Mouse (Mus musculus) midbrain, postnatal 0 days (tissue): ENCODE results near the gene Satb1. TPM values are rescaled to one million over a fixed set of nuclear protein-coding genes. Genes with fewer than 3 reads are reported as not detected.

Experiments used
- ATAC-seq: fragments of 200-750 bp; cut with Nextera tagmentation; 2 replicates; pipeline ENCODE4 v1.8.0; 2017; ENCODE audit warnings: moderate number of reproducible peaks, mild to moderate bottlenecking, moderate TSS enrichment, moderate library complexity; ENCODE audit not compliant: low FRiP score
- DNase-seq: peaks from one replicate; pipeline ENCODE4 v3.0.0-alpha.2; 2015; ENCODE audit warnings: low spot score
- H3K27ac ChIP-seq: fragments of 300-500 bp; sonication (generic); 2 replicates; pipeline ENCODE4 v1.5.1; 2014; ENCODE audit warnings: low read depth, mild to moderate bottlenecking, low read length, mixed read lengths
- H3K27me3 ChIP-seq: fragments of 300-500 bp; sonication (generic); 2 replicates; pipeline ENCODE4 v1.6.1; 2014; ENCODE audit warnings: low read length, control low read depth, mixed read lengths; ENCODE audit not compliant: insufficient read depth
- H3K36me3 ChIP-seq: fragments of 300-500 bp; sonication (generic); 2 replicates; pipeline ENCODE4 v1.6.1; 2014; ENCODE audit warnings: low read length, control low read depth, mixed read lengths; ENCODE audit not compliant: insufficient read depth
- H3K4me1 ChIP-seq: fragments of 300-500 bp; sonication (generic); 2 replicates; pipeline ENCODE4 v1.6.1; 2014; ENCODE audit warnings: mild to moderate bottlenecking, control low read depth, antibody characterized with exemption, low read length, mixed read lengths; ENCODE audit not compliant: insufficient read depth
- H3K4me2 ChIP-seq: fragments of 300-500 bp; sonication (generic); 2 replicates; pipeline ENCODE4 v1.6.1; 2014; ENCODE audit warnings: low read depth, mild to moderate bottlenecking, low read length, mixed read lengths; ENCODE audit not compliant: poor library complexity, severe bottlenecking
- H3K4me3 ChIP-seq: fragments of 300-500 bp; sonication (generic); 2 replicates; pipeline ENCODE4 v1.5.1; 2014; ENCODE audit warnings: low read depth, mild to moderate bottlenecking, low read length, moderate library complexity
- H3K9ac ChIP-seq: fragments of 300-500 bp; sonication (generic); replicated peaks from 2 replicates; pipeline ENCODE4 v1.6.1; 2014; ENCODE audit warnings: mild to moderate bottlenecking, low read length, moderate library complexity, mixed read lengths; ENCODE audit not compliant: poor library complexity, severe bottlenecking
- H3K9me3 ChIP-seq: fragments of 300-500 bp; sonication (generic); 2 replicates; pipeline ENCODE4 v1.6.1; 2016; ENCODE audit warnings: low read length, control low read depth
- CTCF ChIP-seq: IDR thresholded peaks from 2 replicates; pipeline ENCODE4 v1.5.1; 2016; ENCODE audit warnings: antibody characterized with exemption, mild to moderate bottlenecking
- WGBS: fragments of 180-500 bp; shearing (Covaris S2); extraction: QIAGEN DNeasy Blood & Tissue Kit; methylation state at CpG from one replicate; pipeline ENCODE4 v1.1.7; 2014; 5-methylcytosine and 5-hydroxymethylcytosine counted together
- polyA plus RNA-seq: library from polyadenylated mRNA; unstranded; fragments of >200 nt; fragmentation: Nextera tagmentation; extraction: Ambion mirVana; gene quantifications from 2 replicates; pipeline ENCODE4 v1.2.1, GENCODE M21; 2015
- total RNA-seq: library from RNA; depleted of rRNA; stranded (reverse); fragments of >200 nt; gene quantifications from 2 replicates; pipeline ENCODE4 v1.2.3, GENCODE M21; 2014

The Satb1 gene
- total and polyA plus RNA-seq, 2 experiments from 2014 or later: 13.6 to 29.8 TPM

- H3K9ac ChIP-seq: no peak overlapping the region
- TF ChIP-seq CTCF: no peak
- WGBS: 93% methylated on average over 5 of the region's 5 CpGs
Measured at GRCm38 (mm10) chr17:51876471-51876870, 43.4 kb upstream of the Satb1 start.

GRCm38 (mm10) chr17:51857616-51858015 lies 24.5 kb upstream of the Satb1 start:
- Histone ChIP-seq H3K4me2 (no peak overlapping the region), H3K9me3 (no peaks in the 10 kb centered on the region), H3K27ac (no peak overlapping the region), H3K36me3 (no peaks in the 10 kb centered on the region), H3K27me3 (no peaks in the 10 kb centered on the region), H3K4me3 (no peak overlapping the region), H3K4me1 (no peaks in the 10 kb centered on the region), H3K9ac (no peak overlapping the region)
- DNase-seq (no peak), ATAC-seq (no peak)
- no peak for TF ChIP-seq CTCF
- WGBS: 90% methylated on average over 4 of the region's 4 CpGs

More at GRCm38 (mm10) chr17:51876471-51876870, 43.4 kb upstream of the Satb1 start:
- H3K27me3 ChIP-seq: no peaks in the 10 kb centered on the region
- no peak overlapping the region for H3K4me3 ChIP-seq
- H3K36me3 ChIP-seq: no peaks in the 10 kb centered on the region
- DNase-seq (no peak), ATAC-seq (0 out of 2 replicates have a peak, but pooled peaks have one; percentile 13)
- no peak overlapping the region for H3K4me2 ChIP-seq
- H3K27ac ChIP-seq: no peak overlapping the region
- H3K4me1 ChIP-seq: no peaks in the 10 kb centered on the region
- H3K9me3 ChIP-seq: no peaks in the 10 kb centered on the region

DNA sequence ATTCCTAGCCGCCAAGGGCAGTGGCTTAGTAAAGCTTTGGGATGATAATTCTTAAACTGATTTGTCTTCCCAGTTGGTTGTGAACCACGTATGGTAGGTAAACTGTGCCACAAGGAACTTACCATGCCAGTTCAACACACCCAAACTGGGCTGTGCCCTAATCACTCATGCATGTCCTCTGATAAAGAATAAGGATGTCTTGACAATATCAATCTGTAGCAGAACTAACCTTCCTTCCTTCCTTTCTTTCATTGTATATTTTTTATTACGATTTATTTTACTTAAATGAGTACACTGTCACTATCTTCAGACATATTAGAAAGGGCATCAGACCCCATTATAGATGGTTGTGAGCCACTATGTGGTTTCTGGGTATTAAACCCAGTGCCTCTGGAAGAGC lies 23.2 kb upstream of the Satb1 start:
- Histone ChIP-seq H3K4me3 (no peak overlapping the region), H3K27me3 (no peaks in the 10 kb centered on the region), H3K27ac (no peak overlapping the region), H3K9ac (no peak overlapping the region), H3K9me3 (no peaks in the 10 kb centered on the region), H3K4me2 (no peak overlapping the region), H3K4me1 (no peaks in the 10 kb centered on the region), H3K36me3 (no peaks in the 10 kb centered on the region)
- no peak for TF ChIP-seq CTCF
- WGBS: 82% methylated on average over 3 of the region's 3 CpGs
- no peak for DNase-seq
- no peak for ATAC-seq

GRCm38 (mm10) chr17:51855261-51855660 lies 22.2 kb upstream of the Satb1 start:
- no peak overlapping the region for H3K27ac ChIP-seq
- DNase-seq (no peak), ATAC-seq (no peak)
- no peaks in the 10 kb centered on the region for H3K9me3 ChIP-seq
- no peaks in the 10 kb centered on the region for H3K27me3 ChIP-seq
- no peak overlapping the region for H3K4me3 ChIP-seq
- no peaks in the 10 kb centered on the region for H3K4me1 ChIP-seq
- TF ChIP-seq CTCF: no peak
- WGBS: 80% methylated on average over 3 of the region's 3 CpGs
- no peaks in the 10 kb centered on the region for H3K36me3 ChIP-seq
- H3K4me2 ChIP-seq: no peak overlapping the region
- no peak overlapping the region for H3K9ac ChIP-seq

DNA sequence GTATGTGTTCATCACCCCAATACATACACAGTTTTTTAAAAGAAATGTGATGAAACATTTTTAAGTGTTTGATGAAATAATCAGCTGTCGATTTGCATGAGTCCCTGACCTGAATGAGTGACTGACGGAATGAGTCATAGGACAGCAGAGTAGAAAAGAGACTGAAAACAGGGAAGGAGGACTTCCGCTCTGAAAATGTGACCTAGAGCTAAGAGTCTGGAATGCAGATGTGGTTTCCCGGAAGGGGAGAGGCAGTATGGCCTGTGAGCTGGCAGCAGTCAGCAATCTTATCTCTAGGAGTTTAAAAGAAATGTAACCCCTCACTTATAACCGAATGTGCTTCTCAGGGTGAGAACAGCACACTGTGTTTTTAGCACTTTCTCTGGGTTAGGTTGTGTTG lies 20.9 kb upstream of the Satb1 start:
- Histone ChIP-seq H3K4me1 (no peaks in the 10 kb centered on the region), H3K36me3 (no peaks in the 10 kb centered on the region), H3K27ac (no peak overlapping the region), H3K4me2 (no peak overlapping the region), H3K4me3 (no peak overlapping the region), H3K9me3 (no peaks in the 10 kb centered on the region), H3K9ac (no peak overlapping the region), H3K27me3 (no peaks in the 10 kb centered on the region)
- DNase-seq (no peak), ATAC-seq (no peak)
- 87% methylated on average over 5 of the region's 5 CpGs for WGBS
- TF ChIP-seq CTCF: no peak

DNA sequence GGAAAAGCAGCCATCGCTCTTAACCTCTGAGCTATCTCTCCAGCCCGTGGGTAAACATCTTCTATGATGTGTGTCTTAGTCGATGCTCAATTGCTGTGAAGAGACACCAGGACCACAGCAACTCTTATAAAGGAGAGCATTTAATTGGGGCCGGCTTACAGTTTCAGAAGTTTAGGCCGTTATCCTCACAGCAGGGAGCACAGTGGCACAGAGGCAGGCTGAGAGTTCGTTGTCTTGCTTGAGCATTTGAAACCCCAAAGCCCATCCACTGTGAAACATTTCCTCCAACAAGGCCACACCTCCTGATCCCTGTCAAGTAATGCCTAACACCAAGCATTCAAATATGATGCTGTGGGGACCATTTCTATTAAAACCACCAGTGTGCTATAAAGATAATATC lies 7.5 kb upstream of the Satb1 start:
- H3K27me3 ChIP-seq: no peaks in the 10 kb centered on the region; the same call in 1 of the 2 replicates
- ATAC-seq (no peak), DNase-seq (no peak)
- H3K9me3 ChIP-seq: no peaks in the 10 kb centered on the region
- no peak overlapping the region for H3K4me3 ChIP-seq
- no peak overlapping the region for H3K9ac ChIP-seq
- no peaks in the 10 kb centered on the region for H3K36me3 ChIP-seq
- H3K4me1 ChIP-seq: no peaks in the 10 kb centered on the region
- no peak overlapping the region for H3K4me2 ChIP-seq
- no peak for TF ChIP-seq CTCF
- 69% methylated on average over 6 of the region's 6 CpGs for WGBS
- no peak overlapping the region for H3K27ac ChIP-seq
